In genomic region chr15:102102548-102103121, GRCm38 (mm10) we compare ENCODE assay signal across 8 mouse cellular contexts. TPM values are rescaled to one million over a fixed set of nuclear protein-coding genes. Genes with fewer than 3 reads are reported as not detected.
DNase-seq lines count a peak whose midpoint lies in the region; ATAC-seq and TF ChIP-seq lines count a peak whose summit lies in the region.

No protein-coding gene starts in this region.

- peak overlapping the region; percentile 35; the same call in 1 of the 2 replicates for H3K9ac ChIP-seq in forebrain, embryonic 13.5 days
- H3K9ac ChIP-seq in limb, embryonic 12.5 days (replicated peaks) = peak overlapping the region; percentile 59
- H3K9ac ChIP-seq in midbrain, embryonic 14.5 days (replicated peaks; ENCODE audit: low read length) = peak overlapping the region; percentile 20; the same call in 1 of the 2 replicates

- peaks cover 75% of the 10 kb centered on the region for H3K4me1 ChIP-seq in forebrain, embryonic 13.5 days
- H3K4me1 ChIP-seq in hindbrain, embryonic 10.5 days (replicated peaks) = peaks cover 95% of the 10 kb centered on the region
- H3K4me1 ChIP-seq in limb, embryonic 12.5 days (replicated peaks) = peaks cover 99% of the 10 kb centered on the region
- peaks cover 25% of the 10 kb centered on the region for H3K4me1 ChIP-seq in midbrain, embryonic 14.5 days (ENCODE audit: control insufficient read depth, insufficient read depth, low read length)

- 33% methylated on average over 6 of the region's 6 CpGs for WGBS in forebrain, embryonic 13.5 days
- WGBS in hindbrain, embryonic 10.5 days = 10% methylated on average over 6 of the region's 6 CpGs
- 12% methylated on average over 6 of the region's 6 CpGs for WGBS in limb, embryonic 12.5 days
- WGBS in midbrain, embryonic 14.5 days = 21% methylated on average over 6 of the region's 6 CpGs

- peaks cover 14% of the 10 kb centered on the region for H3K36me3 ChIP-seq in forebrain, embryonic 13.5 days (ENCODE audit: poor library complexity, severe bottlenecking)
- H3K36me3 ChIP-seq in hindbrain, embryonic 10.5 days = peaks cover 12% of the 10 kb centered on the region
- H3K36me3 ChIP-seq in limb, embryonic 12.5 days = peaks cover 12% of the 10 kb centered on the region
- peaks cover 7% of the 10 kb centered on the region for H3K36me3 ChIP-seq in midbrain, embryonic 14.5 days (ENCODE audit: control insufficient read depth, insufficient read depth, low read length)

- H3K4me3 ChIP-seq in left cerebral cortex, adult 2 months = peak overlapping the region; percentile 45
- H3K4me3 ChIP-seq in forebrain, embryonic 13.5 days = no peak overlapping the region
- peak overlapping the region; percentile 46 for H3K4me3 ChIP-seq in hindbrain, embryonic 10.5 days
- H3K4me3 ChIP-seq in limb, embryonic 12.5 days (replicated peaks) = peak overlapping the region; percentile 58
- H3K4me3 ChIP-seq in midbrain, embryonic 14.5 days (replicated peaks; ENCODE audit: low read depth, low read length) = 0 out of 2 replicates have a peak overlapping the region, but pooled peaks have one; percentile 7

- peaks cover 69% of the 10 kb centered on the region for H3K27me3 ChIP-seq in forebrain, embryonic 13.5 days
- H3K27me3 ChIP-seq in hindbrain, embryonic 10.5 days (ENCODE audit: insufficient read depth, poor library complexity, severe bottlenecking) = peaks cover 85% of the 10 kb centered on the region
- peaks cover 22% of the 10 kb centered on the region for H3K27me3 ChIP-seq in limb, embryonic 12.5 days
- peaks cover 43% of the 10 kb centered on the region for H3K27me3 ChIP-seq in midbrain, embryonic 14.5 days (ENCODE audit: control insufficient read depth, insufficient read depth, low read length)

- no peaks in the 10 kb centered on the region for H3K9me3 ChIP-seq in forebrain, embryonic 13.5 days (replicated peaks)
- no peaks in the 10 kb centered on the region for H3K9me3 ChIP-seq in hindbrain, embryonic 10.5 days
- no peaks in the 10 kb centered on the region for H3K9me3 ChIP-seq in limb, embryonic 12.5 days
- no peaks in the 10 kb centered on the region for H3K9me3 ChIP-seq in midbrain, embryonic 14.5 days (ENCODE audit: control insufficient read depth, low read length)

- no peak for DNase-seq in left cerebral cortex, adult 2 months (ENCODE audit: extremely low spot score in 1 of 2, low spot score in 2 of 2)
- no peak for DNase-seq in left cerebral cortex, adult 18-20 months (ENCODE audit: low spot score in 2 of 2)
- no peak for DNase-seq in hindbrain, embryonic 10.5 days (ENCODE audit: low spot score)
- DNase-seq in midbrain, embryonic 14.5 days = no peak
- no peak for DNase-seq in right cerebral cortex, adult 18-20 months

- peak overlapping the region; percentile 87 for H3K27ac ChIP-seq in left cerebral cortex, adult 2 months
- peak overlapping the region; percentile 31 for H3K27ac ChIP-seq in forebrain, embryonic 13.5 days
- peak overlapping the region; percentile 86 for H3K27ac ChIP-seq in hindbrain, embryonic 10.5 days
- peak overlapping the region; percentile 93 for H3K27ac ChIP-seq in limb, embryonic 12.5 days
- H3K27ac ChIP-seq in midbrain, embryonic 14.5 days (replicated peaks; ENCODE audit: low read depth, low read length) = peak overlapping the region; percentile 49

- H3K4me2 ChIP-seq in forebrain, embryonic 13.5 days = no peak overlapping the region
- H3K4me2 ChIP-seq in limb, embryonic 12.5 days = peak overlapping the region; percentile 89
- peak overlapping the region; percentile 12; the same call in 1 of the 2 replicates for H3K4me2 ChIP-seq in midbrain, embryonic 14.5 days (ENCODE audit: low read length)

- TF ChIP-seq CTCF in left cerebral cortex, adult 2 months (IDR thresholded peaks at IDR 0.05) = no peak

- intact Hi-C loops in left cerebral cortex, adult 2 months (cut with DNase I) = loop anchor here (5.0 kb wide), 1 partner anchor 120 kb away; no protein-coding TSS in a partner anchor

- ATAC-seq in forebrain, embryonic 13.5 days = no peak
- no peak for ATAC-seq in limb, embryonic 12.5 days (ENCODE audit: insufficient number of reproducible peaks, insufficient read depth, low FRiP score, low TSS enrichment, low read depth)
- ATAC-seq in midbrain, embryonic 14.5 days (ENCODE audit: low FRiP score, low TSS enrichment) = no peak
- no peak for ATAC-seq in erythroid progenitor cell, adult 5-6 weeks (replicated peaks; ENCODE audit: low FRiP score, poor library complexity, severe bottlenecking)

RNA-seq across cellular contexts. Expression of gene Tns2, which starts 2.4 kb away (rescaled TPM):
- 10 to 100 TPM; 16.4 to 22.8 TPM for total RNA-seq in left cerebral cortex, adult 2 months (2021)
- total RNA-seq in left cerebral cortex, adult 18-20 months (2021) = 10 to 100 TPM; 16.0 to 21.8 TPM
- polyA plus RNA-seq in forebrain, embryonic 13.5 days (2015; fragmentation: Nextera tagmentation; extraction: Ambion mirVana) = 4.5 and 6.7 TPM in 2 replicates
- 11.8 and 13.8 TPM in 2 replicates for polyA plus RNA-seq in hindbrain, embryonic 10.5 days (2016; fragmentation: Nextera tagmentation; extraction: Ambion mirVana)
- polyA plus RNA-seq in limb, embryonic 12.5 days (2016; fragmentation: Nextera tagmentation; extraction: Ambion mirVana) = 16.6 and 22.6 TPM in 2 replicates
- 3.6 and 8.9 TPM in 2 replicates for polyA plus RNA-seq in midbrain, embryonic 14.5 days (2014; fragmentation: Nextera tagmentation; extraction: Ambion mirVana)
- total RNA-seq in erythroid progenitor cell, adult 5-6 weeks (2015; ENCODE audit: low replicate concordance) = 0.36 TPM in 1 of 2 replicates, not detected in the other
- not detected in 2 replicates for total RNA-seq in erythroid progenitor cell, adult 5-6 weeks (2017; ENCODE audit: low replicate concordance)

RNA-seq across cellular contexts. Expression of gene Eif4b, which starts 29.1 kb away (rescaled TPM):
- total RNA-seq in left cerebral cortex, adult 2 months (2021) = 100 to 1,000 TPM; 163 to 167 TPM
- total RNA-seq in left cerebral cortex, adult 18-20 months (2021) = 100 to 1,000 TPM; 173 to 179 TPM
- 90.5 and 102 TPM in 2 replicates for polyA plus RNA-seq in forebrain, embryonic 13.5 days (2015; fragmentation: Nextera tagmentation; extraction: Ambion mirVana)
- 80.4 and 122 TPM in 2 replicates for polyA plus RNA-seq in hindbrain, embryonic 10.5 days (2016; fragmentation: Nextera tagmentation; extraction: Ambion mirVana)
- polyA plus RNA-seq in limb, embryonic 12.5 days (2016; fragmentation: Nextera tagmentation; extraction: Ambion mirVana) = 121 and 124 TPM in 2 replicates
- 76.7 and 98.8 TPM in 2 replicates for polyA plus RNA-seq in midbrain, embryonic 14.5 days (2014; fragmentation: Nextera tagmentation; extraction: Ambion mirVana)
- 34.2 and 49.9 TPM in 2 replicates for total RNA-seq in erythroid progenitor cell, adult 5-6 weeks (2015; ENCODE audit: low replicate concordance)
- total RNA-seq in erythroid progenitor cell, adult 5-6 weeks (2017; ENCODE audit: low replicate concordance) = 89.8 and 92.8 TPM in 2 replicates

RNA-seq across cellular contexts. Expression of gene Spryd3, which starts 33.4 kb away (rescaled TPM):
- 100 to 1,000 TPM; 152 TPM for total RNA-seq in left cerebral cortex, adult 2 months (2021)
- 100 to 1,000 TPM; 153 to 163 TPM for total RNA-seq in left cerebral cortex, adult 18-20 months (2021)
- polyA plus RNA-seq in forebrain, embryonic 13.5 days (2015; fragmentation: Nextera tagmentation; extraction: Ambion mirVana) = 21.7 and 25.4 TPM in 2 replicates
- polyA plus RNA-seq in hindbrain, embryonic 10.5 days (2016; fragmentation: Nextera tagmentation; extraction: Ambion mirVana) = 14.6 and 17.6 TPM in 2 replicates
- 12.9 and 16.8 TPM in 2 replicates for polyA plus RNA-seq in limb, embryonic 12.5 days (2016; fragmentation: Nextera tagmentation; extraction: Ambion mirVana)
- 40.2 and 52.5 TPM in 2 replicates for polyA plus RNA-seq in midbrain, embryonic 14.5 days (2014; fragmentation: Nextera tagmentation; extraction: Ambion mirVana)
- total RNA-seq in erythroid progenitor cell, adult 5-6 weeks (2015; ENCODE audit: low replicate concordance) = 2.5 and 5.4 TPM in 2 replicates
- total RNA-seq in erythroid progenitor cell, adult 5-6 weeks (2017; ENCODE audit: low replicate concordance) = 2.3 and 16.0 TPM in 2 replicates

RNA-seq across cellular contexts. Expression of gene Igfbp6, which starts 41.5 kb away (rescaled TPM):
- 10 to 100 TPM; 57.4 to 64.8 TPM for total RNA-seq in left cerebral cortex, adult 2 months (2021)
- 10 to 100 TPM; 60.2 to 61.6 TPM for total RNA-seq in left cerebral cortex, adult 18-20 months (2021)
- polyA plus RNA-seq in forebrain, embryonic 13.5 days (2015; fragmentation: Nextera tagmentation; extraction: Ambion mirVana) = 0.37 and 0.40 TPM in 2 replicates
- polyA plus RNA-seq in hindbrain, embryonic 10.5 days (2016; fragmentation: Nextera tagmentation; extraction: Ambion mirVana) = 0.20 TPM in 1 of 2 replicates, not detected in the other
- 0.96 and 1.2 TPM in 2 replicates for polyA plus RNA-seq in limb, embryonic 12.5 days (2016; fragmentation: Nextera tagmentation; extraction: Ambion mirVana)
- polyA plus RNA-seq in midbrain, embryonic 14.5 days (2014; fragmentation: Nextera tagmentation; extraction: Ambion mirVana) = 1.3 and 1.6 TPM in 2 replicates
- not detected in 2 replicates for total RNA-seq in erythroid progenitor cell, adult 5-6 weeks (2015; ENCODE audit: low replicate concordance)
- not detected in 2 replicates for total RNA-seq in erythroid progenitor cell, adult 5-6 weeks (2017; ENCODE audit: low replicate concordance)

RNA-seq across cellular contexts. Expression of gene Soat2, which starts 47.7 kb away (rescaled TPM):
- under 1 TPM in 1 of 2 experiments, not detected in 1; 0.26 TPM for total RNA-seq in left cerebral cortex, adult 2 months (2021)
- under 1 TPM in 1 of 2 experiments, not detected in 1; 0.30 TPM for total RNA-seq in left cerebral cortex, adult 18-20 months (2021)
- 0.10 TPM in 1 of 2 replicates, not detected in the other for polyA plus RNA-seq in forebrain, embryonic 13.5 days (2015; fragmentation: Nextera tagmentation; extraction: Ambion mirVana)
- polyA plus RNA-seq in hindbrain, embryonic 10.5 days (2016; fragmentation: Nextera tagmentation; extraction: Ambion mirVana) = 0.35 and 0.38 TPM in 2 replicates
- polyA plus RNA-seq in limb, embryonic 12.5 days (2016; fragmentation: Nextera tagmentation; extraction: Ambion mirVana) = 0.15 TPM in 1 of 2 replicates, not detected in the other
- not detected in 2 replicates for polyA plus RNA-seq in midbrain, embryonic 14.5 days (2014; fragmentation: Nextera tagmentation; extraction: Ambion mirVana)
- 1.1 and 5.0 TPM in 2 replicates for total RNA-seq in erythroid progenitor cell, adult 5-6 weeks (2015; ENCODE audit: low replicate concordance)
- total RNA-seq in erythroid progenitor cell, adult 5-6 weeks (2017; ENCODE audit: low replicate concordance) = 1.0 and 1.7 TPM in 2 replicates

Comparison
In these comparisons a context has a peak if more than half of its experiments do, and no peak if none do; other contexts are left out.
1. H3K27ac ChIP-seq: peak in every context shown above with its lines; median percentile 93 in limb, embryonic 12.5 days; 87 in left cerebral cortex, adult 2 months; 86 in hindbrain, embryonic 10.5 days; 49 in midbrain, embryonic 14.5 days; 31 in forebrain, embryonic 13.5 days.